Mouse (Mus musculus): Measurements from ENCODE around the gene Vps9d1.

DNA sequence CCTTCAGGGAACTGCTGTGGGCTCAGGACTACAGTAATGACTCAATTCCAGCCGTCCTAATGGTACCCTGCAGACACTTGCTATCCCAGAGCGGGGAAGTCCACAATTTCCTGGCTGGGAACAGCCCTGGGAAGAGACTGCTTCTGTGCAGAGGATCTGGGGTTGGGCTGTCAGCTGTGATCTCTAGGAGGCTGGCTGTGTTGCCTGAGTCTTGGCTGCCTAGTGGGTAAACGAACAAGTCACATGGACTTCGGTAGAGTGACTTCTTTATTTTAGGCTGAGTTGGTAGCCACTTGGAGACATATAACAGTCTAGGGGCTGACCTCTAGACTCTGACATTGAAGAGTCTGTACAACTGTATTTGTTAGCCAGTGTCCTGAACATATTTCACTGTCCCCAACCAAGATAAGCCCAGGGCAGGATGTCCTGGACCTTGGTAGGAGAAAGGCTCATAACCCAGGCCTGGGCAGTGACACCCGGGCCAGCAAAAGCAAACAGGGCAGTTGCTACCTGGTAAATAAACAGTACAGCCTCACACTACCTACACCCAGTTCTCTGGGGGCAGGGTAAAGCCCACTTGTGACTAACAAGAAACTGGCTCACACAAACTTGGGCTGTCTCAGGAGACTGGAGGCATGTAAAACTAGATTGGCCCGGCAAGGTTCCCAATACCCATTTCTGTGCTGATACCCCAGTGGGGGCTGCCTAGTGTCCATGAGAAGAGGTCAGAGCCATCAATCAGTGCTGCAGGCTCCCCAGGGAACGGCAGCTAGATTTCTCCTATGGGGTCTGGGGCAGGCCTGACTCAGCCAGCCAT lies 11.8 kb downstream of the Vps9d1 start:
- TF ChIP-seq CTCF (IDR thresholded peaks at IDR 0.05; ENCODE audit: low read depth) (no peak), EP300 (IDR thresholded peaks at IDR 0.05; ENCODE audit: low read depth) (no peak)
